Mouse (Mus musculus): ENCODE results near the gene Sorcs2.

- TF ChIP-seq ELF1 (IDR thresholded peaks at IDR 0.05; ENCODE audit: low read depth, low read length) (no peak), EP300 (IDR thresholded peaks at IDR 0.05; ENCODE audit: low read length) (no peak), CTCF (conservative IDR thresholded peaks at IDR 0.05 in 1 of 2, IDR thresholded peaks at IDR 0.05 in 1 of 2; ENCODE audit: low read depth in 2 of 2, low read length in 2 of 2) (peak in 1 of 2 experiments; percentile 44; a peak in 3 of 4 replicates), CHD2 (IDR thresholded peaks at IDR 0.05; ENCODE audit: low read length) (no peak)
These were observed 261.9 kb downstream of the Sorcs2 start for GRCm38 (mm10) chr5:36135874-36136542.

All from CH12.LX (cell line).